Mouse (Mus musculus) heart, adult 2 months (tissue): ENCODE data around the gene Ufd1. TPM values are rescaled to one million over a fixed set of nuclear protein-coding genes. Genes with fewer than 3 reads are reported as not detected.
A peak's percentile ranks its signal among the peaks of the same experiment; 100 is the strongest.

Source experiments
- DNase-seq, 2 experiments: peaks; one replicate each; pipeline ENCODE4 v3.0.0; 2021
- H3K27ac ChIP-seq: fragments of 200-600 bp; 2 replicates; pipeline ENCODE4 v1.8.1; 2022
- H3K27me3 ChIP-seq: fragments of 200-500 bp; 2 replicates; pipeline ENCODE4 v1.6.1; 2012; ENCODE audit warnings: mild to moderate bottlenecking, low read length, inconsistent platforms, mixed read lengths; ENCODE audit not compliant: control insufficient read depth, insufficient read depth
- H3K36me3 ChIP-seq: fragments of 200-500 bp; 2 replicates; pipeline ENCODE4 v1.6.1; 2012; ENCODE audit warnings: low read length, inconsistent platforms; ENCODE audit not compliant: control insufficient read depth, insufficient read depth
- H3K4me1 ChIP-seq: fragments of 200-500 bp; 2 replicates; pipeline ENCODE4 v1.6.1; 2011; ENCODE audit warnings: low read length; ENCODE audit not compliant: control insufficient read depth, insufficient read depth
- H3K4me3 ChIP-seq: fragments of 200-600 bp; 2 replicates; pipeline ENCODE4 v1.8.1; 2022
- H3K79me2 ChIP-seq: fragments of 200-500 bp; replicated peaks from 2 replicates; pipeline ENCODE4 v1.6.1; 2012; ENCODE audit warnings: mild to moderate bottlenecking, inconsistent platforms, low read length, moderate library complexity, mixed read lengths; ENCODE audit not compliant: control insufficient read depth, insufficient read depth
- H3K9ac ChIP-seq: fragments of 200-500 bp; 2 replicates; pipeline ENCODE4 v1.6.1; 2012; ENCODE audit warnings: low read depth, mild to moderate bottlenecking, control low read depth, inconsistent platforms, low read length, mixed read lengths
- CTCF ChIP-seq: fragments of 200-600 bp; IDR thresholded peaks from 2 replicates; pipeline ENCODE4 v1.8.1; 2022; ENCODE audit warnings: antibody characterized with exemption, mild to moderate bottlenecking, moderate library complexity
- EP300 ChIP-seq: fragments of 200-500 bp; IDR thresholded peaks from 2 replicates; pipeline ENCODE4 v1.6.1; 2011; ENCODE audit warnings: low read depth, low read length, control low read depth; ENCODE audit not compliant: insufficient read depth
- POLR2A ChIP-seq: fragments of 200-500 bp; IDR thresholded peaks from 2 replicates; pipeline ENCODE4 v1.6.1; 2011; ENCODE audit warnings: mild to moderate bottlenecking, low read depth, low read length, control low read depth; ENCODE audit not compliant: insufficient read depth
- WGBS: fragments of 180-500 bp; shearing (Covaris S2); methylation state at CpG from one replicate; pipeline ENCODE4 v1.1.7; 2018; 5-methylcytosine and 5-hydroxymethylcytosine counted together
- intact Hi-C: fragments of 180-260 bp; cut with DNase I; formaldehyde crosslinking; loops from one replicate; pipeline ENCODE4 v1.15.1; 2025
- polyA plus RNA-seq: library from polyadenylated mRNA; depleted of rRNA; stranded (reverse); fragments of >200 nt; gene quantifications from 2 replicates; pipeline ENCODE4 v1.2.3, GENCODE M21; 2012
- total RNA-seq, 2 experiments: library from RNA; stranded (reverse); gene quantifications; 2 replicates each; pipeline ENCODE4 v1.2.3; 2021

Ufd1 gene
- total and polyA plus RNA-seq, 3 experiments, result 30.3 to 48.5 (median 45.4) TPM

- intact Hi-C loops, result loop anchor here (1.0 to 2.0 kb wide), 5 partner anchors 10 to 71 kb away; no protein-coding TSS in a partner anchor
- peak overlapping the region; percentile 84 for H3K27ac ChIP-seq
- DNase-seq, result peak; percentile 64 to 70
- no peaks in the 10 kb centered on the region for H3K79me2 ChIP-seq
- peaks cover 8% of the 10 kb centered on the region for H3K4me1 ChIP-seq
- 41% methylated on average over 18 of the region's 18 CpGs for WGBS
- peak overlapping the region; percentile 47 for H3K4me3 ChIP-seq
- 0 out of 2 replicates have a peak, but pooled peaks cover 3% of the 10 kb centered on the region for H3K27me3 ChIP-seq
- peak overlapping the region; percentile 27; the same call in 1 of the 2 replicates for H3K9ac ChIP-seq
- no peaks in the 10 kb centered on the region; the same call in 1 of the 2 replicates for H3K36me3 ChIP-seq
- no peak for TF ChIP-seq EP300
- 0 out of 2 replicates have a peak, but pooled peaks have one; percentile 10 for TF ChIP-seq POLR2A
Measured at GRCm38 (mm10) chr16:18775621-18776555, 35.7 kb upstream of the Ufd1 start.

DNA sequence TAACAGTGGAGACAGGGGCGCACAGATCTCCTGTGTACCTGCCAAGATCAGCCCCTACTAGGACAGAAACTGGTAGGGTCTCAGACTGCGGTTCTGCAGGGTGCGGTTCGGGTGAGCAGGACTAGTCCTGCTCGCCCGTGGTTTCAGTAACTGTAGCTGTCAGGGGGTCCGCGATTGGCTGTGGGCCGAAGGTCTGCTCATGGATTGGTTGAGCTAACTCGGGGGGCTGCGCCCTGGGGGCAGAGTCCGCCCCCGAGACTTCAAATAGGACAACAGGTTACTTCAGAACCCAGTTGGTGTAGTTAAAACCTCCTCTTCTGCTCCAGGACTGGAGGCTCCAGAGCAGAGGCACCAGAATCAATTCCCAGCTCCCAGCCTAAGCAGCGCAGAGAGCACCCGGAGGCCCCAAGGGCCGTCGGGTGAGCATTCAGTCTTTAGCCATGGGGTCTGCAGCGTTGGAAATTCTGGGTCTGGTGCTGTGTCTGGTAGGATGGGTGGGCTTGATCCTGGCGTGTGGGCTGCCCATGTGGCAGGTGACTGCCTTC is 35.0 kb upstream of the Ufd1 start, which contains the start of gene Cldn5:
Gene Cldn5 (plus strand): TSS at position 292 of the 545 bp plus-strand sequence.
- Histone ChIP-seq H3K9ac (peak within 1 kb of the TSS; percentile 74), H3K4me3 (peak within 1 kb of the TSS; percentile 67), H3K36me3 (no peaks in the 10 kb centered on the region; the same call in 1 of the 2 replicates), H3K27ac (peak within 1 kb of the TSS; percentile 84), H3K27me3 (0 out of 2 replicates have a peak, but pooled peaks cover 3% of the 10 kb centered on the region), H3K4me1 (peaks cover 8% of the 10 kb centered on the region), H3K79me2 (no peaks in the 10 kb centered on the region)
- TF ChIP-seq EP300, result 0 out of 2 replicates have a peak, but pooled peaks have one; percentile 23
- peak; percentile 89 for TF ChIP-seq POLR2A
- no peak for TF ChIP-seq CTCF
- 26% methylated on average over 19 of the region's 19 CpGs for WGBS
- DNase-seq, result peak; percentile 66 to 79
- intact Hi-C loops, result loop anchor here (1.0 to 2.0 kb wide), 4 partner anchors 22 to 72 kb away; no protein-coding TSS in a partner anchor

GRCm38 (mm10) chr16:18777101-18778080 is 34.2 kb upstream of the Ufd1 start:
- H3K9ac ChIP-seq, result peak overlapping the region; percentile 74
- peak overlapping the region; percentile 67 for H3K4me3 ChIP-seq
- H3K36me3 ChIP-seq, result no peaks in the 10 kb centered on the region; the same call in 1 of the 2 replicates
- peak; percentile 37 to 46 for DNase-seq
- H3K4me1 ChIP-seq, result peaks cover 8% of the 10 kb centered on the region
- TF ChIP-seq EP300 (no peak), CTCF (no peak), POLR2A (no peak)
- H3K27ac ChIP-seq, result peak overlapping the region; percentile 84
- WGBS, result 6% methylated on average over 80 of the region's 80 CpGs
- intact Hi-C loops, result loop anchor here (2.0 kb wide), 3 partner anchors 21 to 73 kb away; no protein-coding TSS in a partner anchor
- H3K79me2 ChIP-seq, result no peaks in the 10 kb centered on the region
- H3K27me3 ChIP-seq, result 0 out of 2 replicates have a peak, but pooled peaks cover 3% of the 10 kb centered on the region

DNA sequence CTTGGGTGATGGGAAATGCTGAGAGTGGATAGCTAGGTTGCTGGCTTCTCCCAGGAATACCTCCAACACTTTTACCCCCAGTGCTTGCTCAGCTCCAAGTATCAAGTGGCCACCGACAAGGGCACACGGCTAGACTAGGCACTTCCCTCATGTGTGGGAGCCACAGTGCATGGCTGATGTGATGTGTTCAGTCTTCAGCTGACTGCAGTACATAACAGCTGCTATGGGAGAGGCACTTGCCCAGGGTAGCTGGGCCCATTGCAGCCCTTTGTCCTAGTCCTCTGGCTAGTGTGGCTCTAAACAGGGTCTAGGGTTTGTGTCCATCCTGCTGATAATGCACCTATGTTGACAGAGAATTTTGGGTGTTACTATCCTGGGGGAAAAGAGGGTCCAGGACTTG is 33.1 kb upstream of the Ufd1 start:
- Histone ChIP-seq H3K36me3 (no peaks in the 10 kb centered on the region; the same call in 1 of the 2 replicates), H3K79me2 (no peaks in the 10 kb centered on the region), H3K4me3 (peak overlapping the region; percentile 67), H3K27me3 (0 out of 2 replicates have a peak, but pooled peaks cover 3% of the 10 kb centered on the region), H3K27ac (peak overlapping the region; percentile 84), H3K4me1 (peaks cover 8% of the 10 kb centered on the region), H3K9ac (peak overlapping the region; percentile 74)
- TF ChIP-seq POLR2A (no peak), CTCF (no peak), EP300 (no peak)
- no peak for DNase-seq
- intact Hi-C loops, result no loop called here
- 40% methylated on average over 2 of the region's 2 CpGs for whole genome bisulfite sequencing

DNA sequence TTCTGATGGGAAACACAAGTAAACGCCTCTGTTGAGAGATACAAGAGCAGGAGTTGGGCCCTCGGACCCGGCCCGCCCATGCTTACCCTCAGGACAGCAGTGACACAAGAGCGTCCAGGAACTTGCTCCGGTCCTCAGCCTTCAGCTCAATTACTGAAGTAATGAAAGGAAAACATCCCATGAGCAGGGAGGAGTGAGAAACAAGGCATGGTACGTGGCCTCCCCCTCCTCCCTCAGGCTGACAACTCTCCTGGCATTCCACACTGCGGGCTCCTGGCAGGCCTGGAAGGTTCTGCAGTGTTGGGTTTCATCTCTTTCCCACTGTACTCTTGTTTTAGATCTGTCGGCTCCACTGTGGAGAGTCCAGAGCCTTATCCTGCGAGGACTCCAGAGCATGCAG is 29.8 kb upstream of the Ufd1 start:
- intact Hi-C loops, result no loop called here
- H3K79me2 ChIP-seq, result no peaks in the 10 kb centered on the region
- 0 out of 2 replicates have a peak, but pooled peaks cover 3% of the 10 kb centered on the region for H3K27me3 ChIP-seq
- no peaks in the 10 kb centered on the region for H3K36me3 ChIP-seq
- H3K27ac ChIP-seq, result no peak overlapping the region
- no peak for TF ChIP-seq POLR2A
- TF ChIP-seq CTCF, result no peak
- TF ChIP-seq EP300, result no peak
- H3K9ac ChIP-seq, result no peak overlapping the region
- no peaks in the 10 kb centered on the region for H3K4me1 ChIP-seq
- 88% methylated on average over 10 of the region's 10 CpGs for WGBS
- H3K4me3 ChIP-seq, result no peak overlapping the region
- no peak for DNase-seq
